Mouse (Mus musculus): ENCODE data around the gene Gpr89.

GRCm38 (mm10) chr3:96880385-96880784 is 24.8 kb downstream of the Gpr89 start:
- no peak for TF ChIP-seq CTCF (IDR thresholded peaks at IDR 0.05; ENCODE audit: extremely low read depth, insufficient read depth, low read length)
- no peak for TF ChIP-seq POLR2A (IDR thresholded peaks at IDR 0.05; ENCODE audit: extremely low read depth, insufficient read depth, low read length)
